Mouse (Mus musculus): ENCODE measurements at regions not wholly inside any gene's neighbourhood (a gene's known extent, or its start where the extent isn't known, plus 50 kb on each side); places are given as distances from the start of the nearest gene placed in this dataset.

- no peak overlapping the region for H3K4me3 ChIP-seq (ENCODE audit: control insufficient read depth, insufficient read depth, low read length)
- no peak for DNase-seq
- TF ChIP-seq CTCF (IDR thresholded peaks at IDR 0.05; ENCODE audit: borderline replicate concordance, control insufficient read depth, extremely low read depth, insufficient read depth, low read length, poor library complexity) (no peak), POLR2A (IDR thresholded peaks at IDR 0.05; ENCODE audit: control insufficient read depth, extremely low read depth, insufficient read depth, low read length, poor library complexity) (no peak)
- no peak overlapping the region for H3K27ac ChIP-seq (ENCODE audit: control insufficient read depth, insufficient read depth, low read length)
- no peaks in the 10 kb centered on the region for H3K4me1 ChIP-seq (replicated peaks; ENCODE audit: control insufficient read depth, insufficient read depth, low read length)
- 75% methylated on average over 6 of the region's 6 CpGs for WGBS
- no peaks in the 10 kb centered on the region for H3K27me3 ChIP-seq (ENCODE audit: control insufficient read depth, insufficient read depth, low read length)
- no peaks in the 10 kb centered on the region for H3K36me3 ChIP-seq (ENCODE audit: control insufficient read depth, insufficient read depth, low read length)
Observed at GRCm38 (mm10) chr13:57338676-57339075, 442.9 kb upstream of the Trpc7 start.

DNA sequence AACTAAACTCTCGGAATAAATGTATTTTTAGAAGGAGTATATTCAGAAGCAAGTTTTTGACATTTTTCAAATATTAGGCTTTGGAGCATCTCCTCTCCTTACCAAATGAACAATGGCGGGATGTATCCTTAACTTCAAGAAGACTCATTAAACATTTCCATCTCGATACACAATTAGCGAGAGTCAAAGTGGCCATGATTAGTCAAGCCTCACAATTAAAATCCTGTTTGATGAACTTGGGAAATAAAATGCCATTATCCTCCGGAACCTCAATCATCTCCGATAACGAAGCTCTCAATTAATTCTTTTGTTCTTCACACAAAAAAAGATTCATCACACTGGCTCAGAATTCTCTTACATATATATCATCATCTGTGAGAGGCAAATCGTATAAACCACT is 440.8 kb upstream of the Trpc7 start:
- no peak for DNase-seq
- H3K4me1 ChIP-seq (replicated peaks; ENCODE audit: control insufficient read depth, insufficient read depth, low read length) = no peaks in the 10 kb centered on the region
- H3K36me3 ChIP-seq (ENCODE audit: control insufficient read depth, insufficient read depth, low read length) = no peaks in the 10 kb centered on the region
- no peak overlapping the region for H3K4me3 ChIP-seq (ENCODE audit: control insufficient read depth, insufficient read depth, low read length)
- no peaks in the 10 kb centered on the region for H3K27me3 ChIP-seq (ENCODE audit: control insufficient read depth, insufficient read depth, low read length)
- 94% methylated on average over 8 of the region's 8 CpGs for WGBS
- no peak overlapping the region for H3K27ac ChIP-seq (ENCODE audit: control insufficient read depth, insufficient read depth, low read length)
- no peak for TF ChIP-seq POLR2A (IDR thresholded peaks at IDR 0.05; ENCODE audit: control insufficient read depth, extremely low read depth, insufficient read depth, low read length, poor library complexity)
- TF ChIP-seq CTCF (IDR thresholded peaks at IDR 0.05; ENCODE audit: borderline replicate concordance, control insufficient read depth, extremely low read depth, insufficient read depth, low read length, poor library complexity) = no peak

- no peak for TF ChIP-seq POLR2A (IDR thresholded peaks at IDR 0.05; ENCODE audit: control insufficient read depth, extremely low read depth, insufficient read depth, low read length, poor library complexity)
- TF ChIP-seq CTCF (IDR thresholded peaks at IDR 0.05; ENCODE audit: borderline replicate concordance, control insufficient read depth, extremely low read depth, insufficient read depth, low read length, poor library complexity) = no peak
- DNase-seq = no peak
- Histone ChIP-seq H3K27me3 (ENCODE audit: control insufficient read depth, insufficient read depth, low read length) (no peaks in the 10 kb centered on the region), H3K36me3 (ENCODE audit: control insufficient read depth, insufficient read depth, low read length) (no peaks in the 10 kb centered on the region), H3K4me1 (replicated peaks; ENCODE audit: control insufficient read depth, insufficient read depth, low read length) (no peaks in the 10 kb centered on the region), H3K4me3 (ENCODE audit: control insufficient read depth, insufficient read depth, low read length) (no peak overlapping the region), H3K27ac (ENCODE audit: control insufficient read depth, insufficient read depth, low read length) (no peak overlapping the region)
- 93% methylated on average over 5 of the region's 5 CpGs for WGBS
Observed at GRCm38 (mm10) chr13:57332976-57333375, 437.2 kb upstream of the Trpc7 start.

- Histone ChIP-seq H3K27ac (ENCODE audit: control insufficient read depth, insufficient read depth, low read length) (no peak overlapping the region), H3K4me1 (replicated peaks; ENCODE audit: control insufficient read depth, insufficient read depth, low read length) (no peaks in the 10 kb centered on the region), H3K36me3 (ENCODE audit: control insufficient read depth, insufficient read depth, low read length) (no peaks in the 10 kb centered on the region), H3K27me3 (ENCODE audit: control insufficient read depth, insufficient read depth, low read length) (no peaks in the 10 kb centered on the region), H3K4me3 (ENCODE audit: control insufficient read depth, insufficient read depth, low read length) (no peak overlapping the region)
- no peak for DNase-seq
- WGBS = 60% methylated on average over 5 of the region's 5 CpGs
- TF ChIP-seq POLR2A (IDR thresholded peaks at IDR 0.05; ENCODE audit: control insufficient read depth, extremely low read depth, insufficient read depth, low read length, poor library complexity) (no peak), CTCF (IDR thresholded peaks at IDR 0.05; ENCODE audit: borderline replicate concordance, control insufficient read depth, extremely low read depth, insufficient read depth, low read length, poor library complexity) (no peak)
Observed at GRCm38 (mm10) chr13:57331868-57332267, 436.1 kb upstream of the Trpc7 start.

GRCm38 (mm10) chr13:57325306-57325925 is 429.6 kb upstream of the Trpc7 start:
- H3K27me3 ChIP-seq (ENCODE audit: control insufficient read depth, insufficient read depth, low read length) = no peaks in the 10 kb centered on the region
- H3K4me3 ChIP-seq (ENCODE audit: control insufficient read depth, insufficient read depth, low read length) = no peak overlapping the region
- H3K4me1 ChIP-seq (replicated peaks; ENCODE audit: control insufficient read depth, insufficient read depth, low read length) = no peaks in the 10 kb centered on the region
- WGBS = 88% methylated on average over 6 of the region's 6 CpGs
- no peak for TF ChIP-seq POLR2A (IDR thresholded peaks at IDR 0.05; ENCODE audit: control insufficient read depth, extremely low read depth, insufficient read depth, low read length, poor library complexity)
- no peak for TF ChIP-seq CTCF (IDR thresholded peaks at IDR 0.05; ENCODE audit: borderline replicate concordance, control insufficient read depth, extremely low read depth, insufficient read depth, low read length, poor library complexity)
- H3K36me3 ChIP-seq (ENCODE audit: control insufficient read depth, insufficient read depth, low read length) = no peaks in the 10 kb centered on the region
- no peak overlapping the region for H3K27ac ChIP-seq (ENCODE audit: control insufficient read depth, insufficient read depth, low read length)
- DNase-seq = no peak

DNA sequence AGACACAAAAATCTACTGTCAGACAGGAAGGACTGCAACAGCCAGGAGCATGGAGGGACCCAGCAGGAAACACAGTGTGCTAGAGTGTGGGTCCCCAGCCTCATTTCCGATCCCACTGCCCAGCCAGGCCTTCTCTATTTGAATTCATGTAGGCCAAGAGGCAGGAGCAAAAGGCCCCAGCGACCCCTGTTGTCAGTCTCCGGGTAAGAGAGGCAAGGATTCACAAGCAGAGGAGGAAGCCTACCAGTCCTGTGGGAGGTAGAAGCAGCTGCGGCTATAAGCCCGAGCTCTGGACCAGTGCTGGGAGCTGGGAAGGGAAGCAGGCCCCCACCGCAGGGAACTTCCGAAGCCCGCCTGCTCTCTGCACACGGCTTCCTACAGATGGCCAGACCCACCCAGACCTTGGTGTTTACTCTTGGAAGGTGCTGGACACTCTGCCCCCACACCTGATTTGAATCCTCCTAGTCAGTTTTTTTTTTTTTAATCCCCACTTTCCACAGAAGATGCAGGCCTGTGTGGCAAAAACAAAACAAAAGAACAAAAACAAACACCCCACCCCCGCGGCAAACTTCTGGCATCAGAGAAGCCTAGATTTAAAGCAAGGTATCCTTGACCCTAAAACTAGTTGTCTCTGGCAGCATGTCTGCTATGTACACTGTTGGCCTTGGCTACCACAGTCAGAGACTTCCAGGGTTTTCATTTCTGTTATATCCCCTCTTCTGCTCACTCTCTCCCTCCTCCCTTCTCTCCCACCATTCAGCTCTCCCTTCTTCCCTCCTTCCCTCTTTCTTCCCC is 420.6 kb upstream of the Trpc7 start:
- Histone ChIP-seq H3K27ac (ENCODE audit: control insufficient read depth, insufficient read depth, low read length) (no peak overlapping the region), H3K4me1 (replicated peaks; ENCODE audit: control insufficient read depth, insufficient read depth, low read length) (no peaks in the 10 kb centered on the region), H3K36me3 (ENCODE audit: control insufficient read depth, insufficient read depth, low read length) (no peaks in the 10 kb centered on the region), H3K4me3 (ENCODE audit: control insufficient read depth, insufficient read depth, low read length) (no peak overlapping the region), H3K27me3 (ENCODE audit: control insufficient read depth, insufficient read depth, low read length) (no peaks in the 10 kb centered on the region)
- 57% methylated on average over 11 of the region's 11 CpGs for WGBS
- DNase-seq = no peak
- TF ChIP-seq CTCF (IDR thresholded peaks at IDR 0.05; ENCODE audit: borderline replicate concordance, control insufficient read depth, extremely low read depth, insufficient read depth, low read length, poor library complexity) = no peak
